In the genomic region with DNA sequence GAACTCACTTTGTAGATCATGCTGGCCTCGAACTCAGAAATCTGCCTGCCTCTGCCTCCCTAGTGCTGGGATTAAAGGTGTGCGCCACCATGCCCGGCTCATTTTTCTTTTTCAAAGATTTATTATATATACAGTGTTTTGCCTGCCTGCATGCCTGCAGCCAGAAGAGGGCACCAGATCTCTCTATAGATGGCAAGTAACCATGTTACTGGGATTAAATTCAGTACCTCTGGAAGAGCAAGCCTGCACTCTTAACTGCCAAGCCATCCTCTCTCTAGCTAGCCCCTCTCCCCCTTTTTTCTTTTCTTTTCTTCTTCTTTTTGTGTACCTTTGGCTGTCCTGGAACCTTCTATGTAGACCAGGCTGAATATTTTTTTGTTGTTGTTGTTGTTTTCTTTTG, we compare ENCODE assay signal across 9 mouse cellular contexts. TPM values are rescaled to one million over a fixed set of nuclear protein-coding genes. Genes with fewer than 3 reads are reported as not detected.
DNase-seq lines count a peak whose midpoint lies in the region; ATAC-seq and TF ChIP-seq lines count a peak whose summit lies in the region.
"Had no signal": no experiment of that assay in that cellular context is flagged by ENCODE, and none has a peak within 500 bp of the region (broad histone marks: within the 10 kb centered on the region; RNA-seq: fewer than 3 reads in every experiment).

No protein-coding gene starts in this region.

- no peaks in the 10 kb centered on the region for H3K27me3 ChIP-seq in Patski
- no peaks in the 10 kb centered on the region for H3K27me3 ChIP-seq in forebrain, embryonic 10.5 days (ENCODE audit: poor library complexity, severe bottlenecking)
- H3K27me3 ChIP-seq: neural tube, embryonic 12.5 days had no signal

- in situ Hi-C loops in Patski (cut with MboI; ENCODE audit: low pct_unique_long_range_greater_than_20kb): no loop called here

- H3K36me3 ChIP-seq in forebrain, embryonic 10.5 days (replicated peaks): peaks cover 66% of the 10 kb centered on the region

- whole genome bisulfite sequencing in forebrain, embryonic 10.5 days: 91% methylated on average over 3 of the region's 3 CpGs

- H3K9me3 ChIP-seq in forebrain, embryonic 10.5 days: no peaks in the 10 kb centered on the region
- H3K9me3 ChIP-seq: neural tube, embryonic 12.5 days had no signal

- DNase-seq in heart, adult 18-20 months: peak; percentile 31 to 61
- DNase-seq in heart, adult 11 months: no peak
- DNase-seq in 3T3-L1 (ENCODE audit: low read depth, low spot score): peak; percentile 71
- no peak for DNase-seq in Patski (ENCODE audit: low read depth, low spot score)
- DNase-seq in embryo, embryonic 10.5 days (ENCODE audit: low spot score): peak; percentile 46
- peak; percentile 67 to 74 for DNase-seq in kidney, postnatal 4 days
- peak; percentile 68 for DNase-seq in naive thymus-derived CD4-positive, alpha-beta T cell, adult 2 months (ENCODE audit: low read depth)
- no peak for DNase-seq in forebrain, embryonic 10.5 days (ENCODE audit: extremely low spot score, low spot score)

- CTCF ChIA-PET in Patski (lab: Charles Lee): interaction anchor here (0.9 to 1.4 kb wide), 5 partner anchors 17 to 154 kb away, joined by 3 to 7 read pairs (median 3); no protein-coding TSS in a partner anchor

- ATAC-seq in Patski: peak; percentile 39

- H3K4me1 ChIP-seq in forebrain, embryonic 10.5 days: no peaks in the 10 kb centered on the region; the same call in 1 of the 2 replicates

- TF ChIP-seq CTCF in Patski (IDR thresholded peaks at IDR 0.05): no peak

- no peak overlapping the region for H3K27ac ChIP-seq in forebrain, embryonic 10.5 days
- H3K27ac ChIP-seq: neural tube, embryonic 12.5 days had no signal

- H3K4me3 ChIP-seq in forebrain, embryonic 10.5 days: no peak overlapping the region
- H3K4me3 ChIP-seq: neural tube, embryonic 12.5 days had no signal

- POLR2A ChIA-PET in Patski (lab: Charles Lee): no interaction called here

RNA-seq across cellular contexts. Expression of gene Smarca4, which starts 14.7 kb away (rescaled TPM):
- total RNA-seq in heart, adult 18-20 months (2021): 10 to 100 TPM; 45.7 to 50.8 TPM
- 89.3 TPM for polyA plus RNA-seq in Patski (2021)
- 147 and 149 TPM in 2 replicates for polyA plus RNA-seq in forebrain, embryonic 10.5 days (2016; fragmentation: Nextera tagmentation; extraction: Ambion mirVana)

RNA-seq across cellular contexts. Expression of gene Yipf2, which starts 38.0 kb away (rescaled TPM):
- total RNA-seq in heart, adult 18-20 months (2021): 1 to 10 TPM; 4.8 to 7.6 TPM
- polyA plus RNA-seq in Patski (2021): 39.0 TPM
- 19.0 and 20.4 TPM in 2 replicates for polyA plus RNA-seq in forebrain, embryonic 10.5 days (2016; fragmentation: Nextera tagmentation; extraction: Ambion mirVana)

RNA-seq across cellular contexts. Expression of gene Timm29, which starts 38.2 kb away (rescaled TPM):
- 10 to 100 TPM; 62.0 to 62.2 TPM for total RNA-seq in heart, adult 18-20 months (2021)
- 38.9 TPM for polyA plus RNA-seq in Patski (2021)
- 31.4 and 32.3 TPM in 2 replicates for polyA plus RNA-seq in forebrain, embryonic 10.5 days (2016; fragmentation: Nextera tagmentation; extraction: Ambion mirVana)

Comparison
In these comparisons a context has a peak if more than half of its experiments do, and no peak if none do; other contexts are left out.
1. DNase-seq: peak in heart, adult 18-20 months (2 of 2), 3T3-L1 (single experiment), embryo, embryonic 10.5 days (single experiment), kidney, postnatal 4 days (2 of 2) and naive thymus-derived CD4-positive, alpha-beta T cell, adult 2 months (single experiment); none in heart, adult 11 months (single experiment), Patski (single experiment) and forebrain, embryonic 10.5 days (single experiment).